Mouse (Mus musculus) ovary, postnatal 10 days (tissue): Measurements from ENCODE around the gene Zmat5.

Source experiments
- DNase-seq: peaks from one replicate; pipeline ENCODE4 v3.0.0; 2022; ENCODE audit warnings: low spot score

Zmat5 gene

GRCm38 (mm10) chr11:4737682-4738081 is 33.2 kb downstream of the Zmat5 start:
- DNase-seq, result no peak

DNA sequence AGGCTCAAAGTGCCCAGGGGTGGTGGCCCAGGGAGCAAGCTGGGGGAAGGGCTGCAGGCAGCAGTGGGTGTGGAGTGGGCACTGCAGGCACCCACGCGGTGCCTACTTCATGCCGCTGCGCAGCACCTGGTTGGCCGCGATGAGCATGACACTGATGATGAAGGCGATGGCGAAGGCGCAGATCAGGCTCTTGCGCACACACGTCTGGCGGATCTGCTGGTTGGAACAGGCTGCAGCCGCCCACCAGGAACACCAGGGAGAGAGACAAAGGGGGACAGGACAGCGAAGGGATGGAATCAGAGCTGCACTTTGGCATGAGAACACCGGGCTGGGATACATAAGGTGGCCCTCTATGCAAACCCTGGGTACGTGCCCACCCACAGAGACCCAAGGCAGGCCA is 34.2 kb downstream of the Zmat5 start:
- DNase-seq, result no peak

- DNase-seq, result no peak
Measured at GRCm38 (mm10) chr11:4740785-4741184, 36.3 kb downstream of the Zmat5 start.

DNA sequence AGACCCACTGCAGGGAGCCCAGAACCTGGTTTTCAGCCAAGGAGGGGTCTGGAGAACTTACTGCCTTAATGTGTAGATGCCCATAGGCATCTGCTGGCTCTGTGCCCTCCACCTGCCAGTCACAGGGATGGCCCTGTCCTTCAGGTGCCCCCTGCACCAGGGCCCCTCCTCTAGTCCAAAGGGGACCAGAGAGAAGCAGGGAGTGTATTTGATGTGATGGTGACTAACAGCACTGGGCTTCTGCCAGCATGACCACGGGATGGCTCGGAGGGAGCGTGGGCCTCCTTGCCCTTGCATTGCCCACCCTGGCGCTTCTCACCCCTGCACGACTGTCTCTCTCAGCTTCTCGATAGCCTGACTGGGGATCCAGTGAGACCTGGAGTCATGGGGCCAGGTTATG is 40.2 kb downstream of the Zmat5 start:
- DNase-seq, result no peak

GRCm38 (mm10) chr11:4745969-4746368 is 41.5 kb downstream of the Zmat5 start:
- DNase-seq, result no peak

- no peak for DNase-seq
Measured at GRCm38 (mm10) chr11:4746733-4747132, 42.3 kb downstream of the Zmat5 start, which contains the start of gene Cabp7. TSS of gene Cabp7 (minus strand) at chr11:4746778.

DNA sequence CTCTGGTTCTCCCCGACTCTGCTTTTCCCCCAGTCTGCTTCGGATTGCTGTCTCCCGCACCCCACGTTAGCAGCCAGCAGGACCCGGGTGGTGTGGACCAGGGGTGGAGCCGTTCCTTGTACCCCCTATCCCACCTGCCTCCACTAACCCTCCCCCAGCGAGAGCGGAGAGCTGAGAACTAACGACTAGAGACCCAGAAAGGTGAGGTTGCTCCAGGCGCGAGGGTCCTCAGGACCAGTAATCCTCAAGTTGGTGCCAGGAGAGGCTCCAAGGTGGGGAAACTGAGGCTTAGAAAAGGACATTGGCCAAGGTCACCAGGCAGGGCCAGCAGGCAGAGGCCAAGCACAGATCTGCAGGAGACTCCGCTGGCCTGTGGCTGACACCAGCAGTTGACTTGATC is 42.8 kb downstream of the Zmat5 start:
- DNase-seq, result no peak

- peak; percentile 36 for DNase-seq
Measured at GRCm38 (mm10) chr11:4750263-4750662, 45.8 kb downstream of the Zmat5 start.

DNA sequence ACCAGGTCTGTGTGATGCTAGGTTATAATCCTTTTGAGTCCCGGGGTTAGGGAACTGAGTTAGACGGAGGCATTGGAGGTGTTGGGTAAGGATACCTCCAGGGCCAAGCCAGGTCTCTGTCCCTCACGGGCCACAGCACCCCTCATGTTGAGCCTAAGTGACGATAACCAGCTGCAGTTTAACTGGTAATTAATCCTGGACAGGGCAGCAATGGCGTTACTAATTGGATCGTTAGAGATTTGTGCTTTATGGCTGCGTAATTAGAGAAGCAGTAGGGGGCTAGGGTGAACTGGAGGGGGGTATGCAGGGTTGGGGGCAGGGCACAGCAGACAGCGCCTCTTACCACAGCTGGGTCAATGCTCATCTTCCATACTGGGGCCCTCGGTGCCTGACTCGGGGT is 48.4 kb downstream of the Zmat5 start:
- DNase-seq, result no peak

- no peak for DNase-seq
Measured at GRCm38 (mm10) chr11:4754036-4754435, 49.6 kb downstream of the Zmat5 start.

GRCm38 (mm10) chr11:4754867-4755266 is 50.4 kb downstream of the Zmat5 start:
- no peak for DNase-seq

GRCm38 (mm10) chr11:4756460-4756859 is 52.0 kb downstream of the Zmat5 start:
- DNase-seq, result no peak

- DNase-seq, result no peak
Measured at GRCm38 (mm10) chr11:4756984-4757788, 52.7 kb downstream of the Zmat5 start.

- DNase-seq, result no peak
Measured at GRCm38 (mm10) chr11:4757789-4758158, 53.3 kb downstream of the Zmat5 start.

- DNase-seq, result no peak
Measured at GRCm38 (mm10) chr11:4760438-4760837, 56.0 kb downstream of the Zmat5 start.

DNA sequence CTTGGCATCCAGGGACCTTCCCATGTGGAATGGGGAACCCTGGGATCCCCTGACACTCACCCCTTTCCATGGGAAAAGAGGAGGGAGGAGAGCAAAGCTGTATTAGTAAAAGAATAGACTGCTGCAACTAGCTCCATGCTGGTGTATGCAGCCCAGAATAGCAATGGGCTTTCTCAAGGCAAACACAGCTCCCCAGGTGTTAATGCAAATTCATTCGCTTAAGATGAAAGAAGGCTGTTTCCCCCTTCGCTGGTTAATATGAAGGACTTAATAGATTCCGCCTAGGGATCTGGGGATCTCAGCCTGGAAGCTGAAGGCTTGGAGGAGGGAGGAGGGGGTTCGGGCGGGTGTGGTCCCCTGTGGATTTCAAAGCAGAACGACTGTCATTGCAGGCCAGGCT is 57.5 kb downstream of the Zmat5 start:
- DNase-seq, result no peak

DNA sequence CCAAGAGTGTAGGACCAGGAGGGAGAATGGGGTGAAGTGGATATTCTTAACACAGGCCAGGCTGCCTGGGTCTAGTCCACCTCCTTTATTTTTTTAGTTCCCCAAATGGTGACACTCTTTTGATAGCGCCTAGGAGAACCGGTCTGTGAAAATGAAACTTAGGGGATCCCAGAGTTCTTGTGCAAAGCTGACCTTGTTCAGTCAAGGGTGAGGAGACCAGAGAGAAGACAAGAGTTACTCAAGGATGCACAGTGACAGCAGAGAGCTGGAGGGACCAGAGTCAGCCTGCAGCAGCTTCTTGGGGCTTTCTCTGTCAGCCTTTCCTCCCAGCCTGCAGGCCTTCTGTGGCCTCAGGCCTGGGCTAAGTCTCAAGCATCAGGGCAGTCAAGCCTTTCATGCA is 58.0 kb downstream of the Zmat5 start:
- DNase-seq, result no peak

DNA sequence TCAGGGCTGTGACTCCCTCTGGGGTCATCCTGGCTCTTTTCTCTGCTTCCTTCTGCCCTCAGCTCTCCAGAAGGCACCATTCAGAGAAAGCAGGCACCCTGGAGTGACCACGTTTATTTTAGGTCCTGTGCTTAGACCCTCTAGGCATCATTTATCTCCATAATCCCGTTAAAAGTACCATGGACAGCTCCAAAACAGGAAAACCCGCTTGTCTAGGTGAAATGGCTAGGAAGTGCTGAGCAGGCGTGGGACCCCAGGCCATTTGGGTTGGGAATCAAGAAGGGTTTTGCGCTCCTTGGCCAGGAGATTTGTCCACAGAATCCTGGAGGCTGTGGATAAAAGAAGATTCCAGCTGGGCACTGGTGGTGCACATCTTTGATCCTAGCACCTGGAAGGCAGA is 59.2 kb downstream of the Zmat5 start:
- DNase-seq, result no peak

GRCm38 (mm10) chr11:4764476-4764875 is 60.0 kb downstream of the Zmat5 start:
- no peak for DNase-seq

- DNase-seq, result no peak
Measured at GRCm38 (mm10) chr11:4768399-4768798, 63.9 kb downstream of the Zmat5 start.

- DNase-seq, result no peak
Measured at GRCm38 (mm10) chr11:4769293-4769692, 64.8 kb downstream of the Zmat5 start.

GRCm38 (mm10) chr11:4769881-4770280 is 65.4 kb downstream of the Zmat5 start:
- no peak for DNase-seq

GRCm38 (mm10) chr11:4771756-4772155 is 67.3 kb downstream of the Zmat5 start:
- no peak for DNase-seq

GRCm38 (mm10) chr11:4772925-4773324 is 68.4 kb downstream of the Zmat5 start:
- DNase-seq, result no peak
